In genomic region chr17:15850544-15850943, GRCm38 (mm10) we compare ENCODE assay signal across 16 mouse cellular contexts.
"Had no signal": no experiment of that assay in that cellular context is flagged by ENCODE, and none has a peak within 500 bp of the region (broad histone marks: within the 10 kb centered on the region; RNA-seq: fewer than 3 reads in every experiment).

No protein-coding gene starts in this region.

- DNase-seq: kidney, adult 18-20 months; kidney, adult 9 months; kidney, postnatal 14 days; kidney, postnatal 4 days; layer of hippocampus, postnatal 36 days; liver, embryonic 13.5 days; lung, adult 2 months; lung, postnatal 14 days; lung, postnatal 4 days; right cerebral cortex, postnatal 25 days; spleen, adult 18-20 months; thymus, postnatal 25 days had no signal

- H3K27ac ChIP-seq: left cerebral cortex, adult 2 months; liver, embryonic 13.5 days; midbrain, embryonic 12.5 days; midbrain, embryonic 15.5 days; stomach, embryonic 15.5 days had no signal

- H3K9ac ChIP-seq: liver, embryonic 13.5 days; midbrain, embryonic 12.5 days; midbrain, embryonic 15.5 days; stomach, embryonic 15.5 days had no signal

- H3K4me3 ChIP-seq: left cerebral cortex, adult 2 months; liver, embryonic 13.5 days; midbrain, embryonic 12.5 days; midbrain, embryonic 15.5 days; stomach, embryonic 15.5 days had no signal

- H3K4me1 ChIP-seq: liver, embryonic 13.5 days; midbrain, embryonic 12.5 days; midbrain, embryonic 15.5 days; stomach, embryonic 15.5 days had no signal

- ATAC-seq: midbrain, embryonic 15.5 days had no signal

- H3K36me3 ChIP-seq: liver, embryonic 13.5 days; midbrain, embryonic 12.5 days; midbrain, embryonic 15.5 days; stomach, embryonic 15.5 days had no signal

- H3K27me3 ChIP-seq: liver, embryonic 13.5 days; midbrain, embryonic 12.5 days; midbrain, embryonic 15.5 days; stomach, embryonic 15.5 days had no signal

- H3K9me3 ChIP-seq: liver, embryonic 13.5 days; midbrain, embryonic 12.5 days; midbrain, embryonic 15.5 days; stomach, embryonic 15.5 days had no signal

- H3K4me2 ChIP-seq: liver, embryonic 13.5 days; midbrain, embryonic 12.5 days; midbrain, embryonic 15.5 days; stomach, embryonic 15.5 days had no signal
